Mouse (Mus musculus) heart, postnatal 25 days (tissue): Measurements from ENCODE around the gene Fam102b. TPM values are rescaled to one million over a fixed set of nuclear protein-coding genes. Genes with fewer than 3 reads are reported as not detected.
A peak's percentile ranks its signal among the peaks of the same experiment; 100 is the strongest.

Experiments
- DNase-seq: peaks from one replicate; pipeline ENCODE4 v3.0.0; 2022; ENCODE audit warnings: low spot score
- intact Hi-C: fragments of 180-260 bp; cut with DNase I; formaldehyde crosslinking; loops from one replicate; pipeline ENCODE4 v1.15.1; 2025
- total RNA-seq, 2 experiments: library from RNA; stranded (reverse); gene quantifications; 2 replicates each; pipeline ENCODE4 v1.2.3; 2021

Fam102b gene
- total RNA-seq, 2 experiments from 2014 or later: 10.8 to 13.5 TPM

- intact Hi-C loops: no loop called here
- DNase-seq: no peak
Measured at GRCm38 (mm10) chr3:109018336-109018735, 9.1 kb downstream of the Fam102b start.

- DNase-seq: no peak
- intact Hi-C loops: no loop called here
Measured at GRCm38 (mm10) chr3:109012595-109012994, 14.8 kb downstream of the Fam102b start.

- peak; percentile 47 for DNase-seq
- intact Hi-C loops: no loop called here
Measured at GRCm38 (mm10) chr3:109010489-109011260, 16.7 kb downstream of the Fam102b start.

- intact Hi-C loops: no loop called here
- no peak for DNase-seq
Measured at GRCm38 (mm10) chr3:109008180-109008579, 19.2 kb downstream of the Fam102b start.

GRCm38 (mm10) chr3:109005777-109006176, 21.6 kb downstream of the Fam102b start:
- intact Hi-C loops: no loop called here
- no peak for DNase-seq

GRCm38 (mm10) chr3:108999173-108999572, 28.2 kb downstream of the Fam102b start:
- intact Hi-C loops: no loop called here
- no peak for DNase-seq

- no peak for DNase-seq
Measured at GRCm38 (mm10) chr3:108997762-108998161, 29.6 kb downstream of the Fam102b start.

GRCm38 (mm10) chr3:108997284-108997683, 30.1 kb downstream of the Fam102b start:
- DNase-seq: no peak
- intact Hi-C loops: no loop called here

More at GRCm38 (mm10) chr3:108997762-108998161, 29.6 kb downstream of the Fam102b start:
- intact Hi-C loops: no loop called here

GRCm38 (mm10) chr3:108995379-108995778, 32.0 kb downstream of the Fam102b start:
- intact Hi-C loops: no loop called here
- DNase-seq: no peak

- intact Hi-C loops: no loop called here
- DNase-seq: no peak
Measured at GRCm38 (mm10) chr3:108994477-108994876, 32.9 kb downstream of the Fam102b start.

GRCm38 (mm10) chr3:108989971-108990548, 37.3 kb downstream of the Fam102b start:
- peak; percentile 16 for DNase-seq
- intact Hi-C loops: no loop called here

- DNase-seq: no peak
- intact Hi-C loops: no loop called here
Measured at GRCm38 (mm10) chr3:108987009-108987659, 40.3 kb downstream of the Fam102b start.

- no peak for DNase-seq
- intact Hi-C loops: no loop called here
Measured at GRCm38 (mm10) chr3:108986534-108986933, 40.9 kb downstream of the Fam102b start.

GRCm38 (mm10) chr3:108983989-108984388, 43.4 kb downstream of the Fam102b start:
- intact Hi-C loops: no loop called here
- DNase-seq: no peak

GRCm38 (mm10) chr3:108981946-108982345, 45.5 kb downstream of the Fam102b start:
- intact Hi-C loops: no loop called here
- DNase-seq: no peak

- DNase-seq: no peak
- intact Hi-C loops: loop anchor here (2.0 kb wide), 1 partner anchor 85 kb away; no protein-coding TSS in a partner anchor
Measured at GRCm38 (mm10) chr3:108977340-108978030, 49.9 kb downstream of the Fam102b start.

GRCm38 (mm10) chr3:108974920-108975485, 52.4 kb downstream of the Fam102b start:
- intact Hi-C loops: no loop called here
- no peak for DNase-seq

GRCm38 (mm10) chr3:108973980-108974660, 53.3 kb downstream of the Fam102b start:
- DNase-seq: no peak
- intact Hi-C loops: no loop called here

- intact Hi-C loops: no loop called here
- DNase-seq: no peak
Measured at GRCm38 (mm10) chr3:108966051-108966450, 61.4 kb downstream of the Fam102b start.
